Mouse (Mus musculus): ENCODE results near the gene Etl4. TPM values are rescaled to one million over a fixed set of nuclear protein-coding genes. Genes with fewer than 3 reads are reported as not detected.

Gene Etl4
- polyA plus RNA-seq, 1 experiment from 2014 or later = 38.0 TPM

DNA sequence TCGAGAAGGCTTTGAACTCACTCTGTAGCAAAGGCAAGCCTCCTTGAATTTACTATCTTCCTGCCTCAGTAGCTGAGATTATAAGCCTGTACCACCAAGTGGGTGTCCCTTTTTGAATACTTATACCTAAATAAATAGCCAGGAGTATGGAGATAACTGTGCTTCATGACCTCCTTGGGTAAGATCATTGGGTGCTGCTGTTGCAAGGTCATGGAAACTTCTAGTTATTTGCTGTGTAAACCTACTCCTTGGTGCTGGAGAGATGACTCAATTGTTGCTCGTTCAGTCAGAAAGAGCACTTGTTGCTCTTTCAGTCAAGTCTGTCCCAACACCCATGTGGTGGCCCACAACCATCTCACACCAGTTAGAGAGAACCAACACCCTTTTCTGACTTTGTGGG, 608.3 kb downstream of the Etl4 start:
- DNase-seq (ENCODE audit: low spot score) = no peak
- H3K27me3 ChIP-seq (ENCODE audit: insufficient read depth, low read length) = no peaks in the 10 kb centered on the region
- no peak overlapping the region for H3K4me3 ChIP-seq (replicated peaks; ENCODE audit: low read depth, low read length)
- H3K9me3 ChIP-seq (replicated peaks; ENCODE audit: low read length) = no peaks in the 10 kb centered on the region
- no peaks in the 10 kb centered on the region for H3K36me3 ChIP-seq (ENCODE audit: insufficient read depth, low read length)
- H3K4me2 ChIP-seq (ENCODE audit: low read length) = no peak overlapping the region
- no peak overlapping the region for H3K27ac ChIP-seq
- H3K4me1 ChIP-seq (replicated peaks; ENCODE audit: insufficient read depth, low read length) = peaks cover 7% of the 10 kb centered on the region; the same call in 1 of the 2 replicates
- ATAC-seq (replicated peaks; ENCODE audit: low FRiP score, low read depth) = no peak
- no peak for TF ChIP-seq CTCF (IDR thresholded peaks at IDR 0.05; ENCODE audit: low read depth)
- 77% methylated on average over 2 of the region's 2 CpGs for whole genome bisulfite sequencing
- no peak overlapping the region for H3K9ac ChIP-seq (ENCODE audit: low read depth, low read length)

DNA sequence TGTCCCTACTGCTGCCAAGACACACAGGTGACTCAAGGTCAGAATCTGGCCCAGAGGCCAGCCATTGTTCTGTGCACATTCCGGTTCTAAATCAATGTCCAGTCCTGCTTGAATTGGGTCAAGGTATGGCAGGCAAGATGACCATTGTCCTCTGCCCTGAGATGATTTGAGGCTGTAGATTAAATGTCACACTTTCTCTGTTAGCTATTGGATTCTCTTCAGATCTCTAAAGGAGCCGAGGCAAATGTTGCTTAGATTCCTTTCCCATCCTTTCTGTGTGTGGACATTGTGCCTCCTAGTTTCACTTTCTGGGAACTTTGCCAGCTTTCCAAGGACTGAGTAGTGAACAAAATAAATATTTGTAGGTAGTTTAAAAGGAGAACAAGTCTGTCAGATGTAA, 608.9 kb downstream of the Etl4 start:
- peak; percentile 75 for DNase-seq (ENCODE audit: low spot score)
- Histone ChIP-seq H3K27me3 (ENCODE audit: insufficient read depth, low read length) (no peaks in the 10 kb centered on the region), H3K27ac (no peak overlapping the region), H3K9ac (ENCODE audit: low read depth, low read length) (no peak overlapping the region), H3K4me2 (ENCODE audit: low read length) (no peak overlapping the region), H3K4me3 (replicated peaks; ENCODE audit: low read depth, low read length) (no peak overlapping the region), H3K9me3 (replicated peaks; ENCODE audit: low read length) (no peaks in the 10 kb centered on the region), H3K4me1 (replicated peaks; ENCODE audit: insufficient read depth, low read length) (peaks cover 7% of the 10 kb centered on the region; the same call in 1 of the 2 replicates), H3K36me3 (ENCODE audit: insufficient read depth, low read length) (no peaks in the 10 kb centered on the region)
- 26% methylated on average over 2 of the region's 2 CpGs for WGBS
- 0 out of 2 replicates have a peak, but pooled peaks have one; percentile 7 for ATAC-seq (replicated peaks; ENCODE audit: low FRiP score, low read depth)
- no peak for TF ChIP-seq CTCF (IDR thresholded peaks at IDR 0.05; ENCODE audit: low read depth)

DNA sequence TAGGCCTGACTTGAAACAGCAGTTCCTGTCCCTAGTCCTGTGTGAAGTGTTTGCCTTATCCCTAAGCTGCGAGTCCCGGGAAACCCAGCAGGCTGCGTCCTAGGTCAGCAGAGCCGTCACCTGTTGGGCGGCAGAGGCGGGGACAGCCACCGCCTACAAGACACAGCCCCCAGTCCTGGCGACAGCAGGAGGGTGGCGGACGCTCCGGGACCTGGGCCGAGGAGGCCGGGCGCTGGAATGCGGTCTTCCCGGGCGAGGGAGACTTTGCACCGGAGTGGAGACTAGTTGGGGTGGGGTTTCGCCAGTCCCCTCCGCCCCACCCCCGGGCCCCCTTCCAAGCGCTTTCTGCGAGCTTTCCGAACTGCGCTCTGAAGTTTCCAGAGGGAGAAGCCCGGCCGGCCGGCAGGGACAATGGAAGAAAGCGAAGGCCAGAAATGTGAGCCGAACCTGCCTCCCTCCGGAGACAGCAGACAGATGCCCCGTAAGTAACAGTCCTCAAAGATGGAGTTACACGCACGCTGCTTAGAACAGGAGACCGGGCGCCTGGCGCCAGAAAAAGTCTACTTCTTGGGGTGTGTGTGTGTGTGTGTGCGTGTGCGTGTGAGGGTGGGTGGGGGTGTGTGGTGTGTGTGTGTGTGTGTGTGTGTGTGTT, 610.0 kb downstream of the Etl4 start:
- TF ChIP-seq CTCF (IDR thresholded peaks at IDR 0.05; ENCODE audit: low read depth) = peak; percentile 56; the same call in 1 of the 2 replicates
- H3K9me3 ChIP-seq (replicated peaks; ENCODE audit: low read length) = no peaks in the 10 kb centered on the region
- no peaks in the 10 kb centered on the region for H3K36me3 ChIP-seq (ENCODE audit: insufficient read depth, low read length)
- no peaks in the 10 kb centered on the region for H3K27me3 ChIP-seq (ENCODE audit: insufficient read depth, low read length)
- under 1% methylated on average over 38 of the region's 39 CpGs for WGBS
- H3K4me2 ChIP-seq (ENCODE audit: low read length) = peak overlapping the region; percentile 59
- peak overlapping the region; percentile 91 for H3K27ac ChIP-seq
- H3K9ac ChIP-seq (ENCODE audit: low read depth, low read length) = peak overlapping the region; percentile 65
- DNase-seq (ENCODE audit: low spot score) = peak; percentile 83
- peak overlapping the region; percentile 52 for H3K4me3 ChIP-seq (replicated peaks; ENCODE audit: low read depth, low read length)
- ATAC-seq (replicated peaks; ENCODE audit: low FRiP score, low read depth) = peak; percentile 90
- peaks cover 7% of the 10 kb centered on the region; the same call in 1 of the 2 replicates for H3K4me1 ChIP-seq (replicated peaks; ENCODE audit: insufficient read depth, low read length)

DNA sequence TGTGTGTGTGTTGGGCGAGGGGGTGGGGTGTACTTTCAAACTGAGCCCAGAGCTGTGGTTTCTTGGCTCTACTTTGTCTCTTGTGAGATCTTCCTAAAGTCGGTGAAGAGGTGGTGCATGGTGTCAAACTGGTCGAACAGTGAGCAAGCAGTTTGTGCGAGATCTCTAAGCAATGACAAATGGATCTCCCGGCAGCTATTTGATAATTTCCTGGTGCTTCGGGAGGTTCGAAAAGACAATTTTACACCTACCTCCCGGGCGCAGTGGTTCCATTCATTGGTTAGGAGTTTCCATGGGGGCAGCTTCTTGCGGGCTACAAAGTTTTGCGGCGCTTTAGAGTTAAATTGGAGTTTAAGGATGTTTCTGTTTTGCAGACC, 610.5 kb downstream of the Etl4 start:
- H3K36me3 ChIP-seq (ENCODE audit: insufficient read depth, low read length) = no peaks in the 10 kb centered on the region
- H3K4me2 ChIP-seq (ENCODE audit: low read length) = peak overlapping the region; percentile 59
- peaks cover 7% of the 10 kb centered on the region; the same call in 1 of the 2 replicates for H3K4me1 ChIP-seq (replicated peaks; ENCODE audit: insufficient read depth, low read length)
- peak overlapping the region; percentile 52 for H3K4me3 ChIP-seq (replicated peaks; ENCODE audit: low read depth, low read length)
- H3K27ac ChIP-seq = peak overlapping the region; percentile 91
- H3K9me3 ChIP-seq (replicated peaks; ENCODE audit: low read length) = no peaks in the 10 kb centered on the region
- peak; percentile 47 for DNase-seq (ENCODE audit: low spot score)
- H3K27me3 ChIP-seq (ENCODE audit: insufficient read depth, low read length) = no peaks in the 10 kb centered on the region
- H3K9ac ChIP-seq (ENCODE audit: low read depth, low read length) = peak overlapping the region; percentile 65
- no peak for ATAC-seq (replicated peaks; ENCODE audit: low FRiP score, low read depth)
- no peak for TF ChIP-seq CTCF (IDR thresholded peaks at IDR 0.05; ENCODE audit: low read depth)
- under 1% methylated on average over 12 of the region's 12 CpGs for WGBS

DNA sequence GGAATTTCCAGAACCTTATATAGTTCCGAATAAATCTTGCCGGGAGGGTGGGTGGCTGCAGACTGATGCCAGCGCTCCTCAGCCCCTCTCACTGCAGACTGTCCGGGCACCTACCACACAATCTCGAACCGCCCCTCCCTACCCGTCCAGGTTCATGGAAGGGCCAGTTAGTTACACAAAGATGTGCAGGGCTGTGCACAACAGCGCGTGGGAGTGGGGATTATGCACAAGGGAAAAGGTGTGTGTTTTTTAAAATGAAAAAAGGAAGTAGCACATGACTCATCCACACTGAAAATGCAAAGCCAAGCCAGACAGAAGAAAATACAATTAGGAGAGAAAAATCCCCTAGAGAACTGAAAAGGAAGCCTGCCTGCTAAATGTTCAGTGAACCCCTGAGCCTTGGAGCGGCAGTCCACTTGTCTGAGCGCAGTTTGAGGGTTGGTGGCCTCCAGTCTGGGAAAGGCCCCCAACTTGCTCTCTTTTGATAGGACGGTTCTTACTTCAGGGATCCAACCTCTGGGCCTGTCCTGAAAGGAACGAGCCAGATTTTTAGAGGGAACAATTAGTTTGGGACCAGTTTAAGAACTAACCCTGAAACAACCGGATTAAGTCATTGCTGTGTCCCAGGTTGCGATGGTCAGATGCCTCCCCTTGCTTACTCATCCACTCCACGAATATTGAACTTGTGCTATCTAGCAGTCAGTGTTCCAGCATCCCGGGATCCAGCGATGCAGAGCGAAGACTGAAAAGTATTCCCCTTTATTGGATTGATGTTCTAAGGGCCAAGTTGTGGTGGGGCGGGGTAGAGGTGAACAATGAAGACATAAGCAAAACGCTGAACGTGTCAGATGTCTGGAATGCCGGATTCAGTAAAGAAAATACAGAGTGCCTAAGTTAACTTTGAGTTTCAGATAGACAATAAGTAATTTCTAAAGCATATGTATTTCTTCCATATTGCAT, 611.3 kb downstream of the Etl4 start:
- 9% methylated on average over 23 of the region's 23 CpGs for WGBS
- H3K27me3 ChIP-seq (ENCODE audit: insufficient read depth, low read length) = no peaks in the 10 kb centered on the region
- peak overlapping the region; percentile 52 for H3K4me3 ChIP-seq (replicated peaks; ENCODE audit: low read depth, low read length)
- peak overlapping the region; percentile 59 for H3K4me2 ChIP-seq (ENCODE audit: low read length)
- no peaks in the 10 kb centered on the region for H3K9me3 ChIP-seq (replicated peaks; ENCODE audit: low read length)
- no peak for TF ChIP-seq CTCF (IDR thresholded peaks at IDR 0.05; ENCODE audit: low read depth)
- H3K27ac ChIP-seq = peak overlapping the region; percentile 91
- no peak for ATAC-seq (replicated peaks; ENCODE audit: low FRiP score, low read depth)
- peak; percentile 60 for DNase-seq (ENCODE audit: low spot score)
- H3K4me1 ChIP-seq (replicated peaks; ENCODE audit: insufficient read depth, low read length) = peaks cover 7% of the 10 kb centered on the region; the same call in 1 of the 2 replicates
- H3K36me3 ChIP-seq (ENCODE audit: insufficient read depth, low read length) = no peaks in the 10 kb centered on the region
- H3K9ac ChIP-seq (ENCODE audit: low read depth, low read length) = peak overlapping the region; percentile 65

DNA sequence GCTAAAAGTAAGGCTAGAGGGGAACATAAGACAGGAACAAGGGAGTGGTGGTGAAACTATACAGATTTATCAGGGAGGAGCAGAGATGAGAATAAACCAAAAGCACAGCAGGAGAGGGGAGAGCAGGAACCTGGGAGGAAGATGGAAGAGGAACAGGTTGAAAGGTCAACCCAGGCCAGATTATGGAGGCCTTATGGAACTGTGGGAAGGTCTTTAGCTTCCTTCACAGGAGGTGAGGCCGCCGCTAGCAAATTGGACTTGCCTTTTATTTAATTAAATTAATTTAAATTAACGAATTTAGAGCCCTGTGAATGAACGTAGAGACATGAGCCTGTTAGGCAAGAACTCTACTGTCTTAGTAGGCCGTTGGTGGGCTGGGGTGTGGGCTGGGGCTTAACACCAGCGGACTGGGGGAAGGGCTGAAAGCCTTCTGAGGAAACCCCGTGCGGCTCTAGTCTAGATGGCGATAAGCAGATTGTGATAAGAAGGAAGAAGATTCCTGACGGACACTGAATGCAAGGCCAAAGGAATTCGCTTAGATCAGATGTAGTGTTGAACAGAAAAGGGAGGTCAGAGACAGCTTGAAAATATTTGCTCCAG, 612.2 kb downstream of the Etl4 start:
- ATAC-seq (replicated peaks; ENCODE audit: low FRiP score, low read depth) (no peak), DNase-seq (ENCODE audit: low spot score) (no peak)
- Histone ChIP-seq H3K4me2 (ENCODE audit: low read length) (peak overlapping the region; percentile 59), H3K4me3 (replicated peaks; ENCODE audit: low read depth, low read length) (peak overlapping the region; percentile 52), H3K27me3 (ENCODE audit: insufficient read depth, low read length) (no peaks in the 10 kb centered on the region), H3K27ac (no peak overlapping the region), H3K9ac (ENCODE audit: low read depth, low read length) (no peak overlapping the region; the same call in 1 of the 2 replicates), H3K4me1 (replicated peaks; ENCODE audit: insufficient read depth, low read length) (peaks cover 7% of the 10 kb centered on the region; the same call in 1 of the 2 replicates), H3K9me3 (replicated peaks; ENCODE audit: low read length) (no peaks in the 10 kb centered on the region), H3K36me3 (ENCODE audit: insufficient read depth, low read length) (no peaks in the 10 kb centered on the region)
- WGBS = 47% methylated on average over 11 of the region's 11 CpGs
- TF ChIP-seq CTCF (IDR thresholded peaks at IDR 0.05; ENCODE audit: low read depth) = no peak
